Mouse (Mus musculus): ENCODE measurements around the gene Aspdh.
A peak's percentile ranks its signal among the peaks of the same experiment; 100 is the strongest.

Gene Aspdh

DNA sequence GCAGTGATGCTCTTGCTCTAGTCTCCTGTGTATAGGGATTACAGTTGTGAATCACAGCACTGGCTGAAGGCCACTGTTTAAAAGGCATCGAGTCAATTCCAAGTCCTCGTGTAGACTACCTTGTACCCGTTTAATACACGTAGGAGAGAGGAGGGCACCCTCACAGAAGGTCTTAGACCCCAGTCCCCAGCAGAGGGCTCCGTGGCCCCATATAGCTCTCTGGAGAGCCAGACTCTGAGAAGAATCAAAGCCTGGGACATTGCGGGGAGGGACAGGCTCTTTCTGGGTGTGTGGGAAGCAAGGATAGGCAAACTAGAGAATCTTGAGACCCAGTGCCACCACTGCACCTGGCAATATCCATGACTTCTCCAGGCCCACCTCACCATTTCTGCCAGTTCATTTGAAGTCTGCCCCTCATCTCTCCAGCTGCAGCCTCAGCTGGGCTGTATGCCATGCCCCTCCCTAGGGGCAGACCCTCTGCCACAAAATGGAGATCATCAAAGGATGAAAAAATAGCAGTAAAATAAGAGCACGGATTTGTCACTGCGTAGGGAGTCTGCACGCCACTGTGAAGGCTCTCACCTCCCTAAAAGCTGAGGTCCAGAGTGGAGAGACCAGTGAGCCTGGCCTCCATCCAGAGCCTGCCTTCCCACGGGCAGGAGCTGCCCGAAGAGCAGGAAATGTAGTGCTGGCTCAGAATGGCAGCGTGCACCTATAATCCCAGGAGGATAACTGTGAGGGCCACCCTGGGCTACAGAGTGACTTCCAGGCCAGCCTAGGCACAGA is 18.9 kb upstream of the Aspdh start:
- no peak for DNase-seq (ENCODE audit: low spot score)

DNA sequence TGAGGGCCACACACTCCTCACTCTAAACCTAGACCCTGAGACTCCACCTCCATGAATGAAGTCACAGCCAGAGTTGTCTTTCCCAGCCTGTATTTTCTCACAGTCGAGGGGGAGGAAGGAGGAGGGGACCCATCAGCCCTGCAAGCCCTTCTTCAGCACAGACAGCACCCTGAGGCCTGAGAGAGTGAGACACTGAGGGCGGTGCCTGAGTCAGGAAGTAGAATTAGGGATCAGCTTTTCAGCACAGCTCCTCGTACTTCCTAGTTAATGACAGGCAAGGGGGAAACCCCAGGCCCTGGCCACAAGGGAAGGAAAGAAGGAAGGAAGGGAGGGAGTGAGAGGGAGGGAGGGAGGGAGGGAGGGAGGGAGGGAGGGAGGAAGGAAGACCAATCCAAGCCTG is 11.9 kb upstream of the Aspdh start:
- DNase-seq (ENCODE audit: low spot score) = no peak

DNA sequence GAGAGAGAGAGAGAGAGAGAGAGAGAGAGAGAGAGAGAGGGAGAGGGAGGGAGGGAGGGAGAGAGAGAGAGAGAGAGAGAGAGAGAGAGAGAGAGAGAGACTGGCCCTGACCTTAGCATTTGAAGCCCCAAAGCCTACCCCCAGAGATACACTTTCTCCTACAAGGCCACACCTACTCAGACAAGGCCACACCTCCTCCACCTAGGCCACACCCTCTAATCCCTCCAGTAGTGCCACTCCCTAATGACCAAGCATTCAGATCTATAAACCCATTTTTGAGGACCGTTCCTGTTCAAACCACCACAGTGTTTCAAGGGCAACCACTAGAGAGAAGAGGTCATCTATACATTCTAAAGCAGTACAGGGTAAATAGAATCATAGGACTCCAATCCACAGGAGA is 8.9 kb upstream of the Aspdh start:
- DNase-seq (ENCODE audit: low spot score) = no peak

GRCm38 (mm10) chr7:44460067-44460466 is 5.1 kb upstream of the Aspdh start:
- DNase-seq (ENCODE audit: low spot score) = no peak

DNA sequence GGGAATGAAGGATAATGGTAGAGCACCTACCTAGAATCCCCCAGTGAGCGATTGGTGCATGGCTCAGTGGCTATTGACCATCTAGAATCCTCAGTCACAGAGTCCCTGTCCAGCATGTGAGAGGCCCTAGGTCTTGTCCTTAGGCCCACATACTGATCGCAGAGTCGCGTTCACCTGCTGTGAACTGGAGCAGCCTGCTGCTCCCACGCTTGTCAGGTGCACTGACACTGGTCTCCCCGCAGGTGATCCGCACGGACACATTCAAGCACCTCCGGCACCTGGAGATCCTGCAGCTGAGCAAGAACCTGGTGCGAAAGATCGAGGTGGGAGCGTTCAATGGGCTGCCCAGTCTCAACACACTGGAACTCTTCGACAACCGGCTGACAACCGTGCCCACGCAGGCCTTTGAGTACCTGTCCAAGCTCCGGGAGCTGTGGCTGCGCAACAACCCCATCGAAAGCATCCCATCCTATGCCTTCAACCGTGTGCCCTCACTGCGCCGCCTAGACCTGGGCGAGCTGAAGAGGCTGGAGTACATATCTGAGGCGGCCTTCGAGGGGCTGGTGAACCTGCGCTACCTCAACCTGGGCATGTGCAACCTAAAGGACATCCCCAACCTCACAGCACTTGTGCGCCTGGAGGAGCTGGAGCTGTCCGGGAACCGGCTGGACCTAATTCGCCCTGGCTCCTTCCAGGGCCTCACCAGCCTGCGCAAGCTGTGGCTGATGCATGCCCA is 4.3 kb upstream of the Aspdh start:
- DNase-seq (ENCODE audit: low spot score) = no peak

- no peak for DNase-seq (ENCODE audit: low spot score)
Measured at GRCm38 (mm10) chr7:44461503-44462217, 3.5 kb upstream of the Aspdh start.

- DNase-seq (ENCODE audit: low spot score) = no peak
Measured at GRCm38 (mm10) chr7:44462218-44463055, 2.8 kb upstream of the Aspdh start.

DNA sequence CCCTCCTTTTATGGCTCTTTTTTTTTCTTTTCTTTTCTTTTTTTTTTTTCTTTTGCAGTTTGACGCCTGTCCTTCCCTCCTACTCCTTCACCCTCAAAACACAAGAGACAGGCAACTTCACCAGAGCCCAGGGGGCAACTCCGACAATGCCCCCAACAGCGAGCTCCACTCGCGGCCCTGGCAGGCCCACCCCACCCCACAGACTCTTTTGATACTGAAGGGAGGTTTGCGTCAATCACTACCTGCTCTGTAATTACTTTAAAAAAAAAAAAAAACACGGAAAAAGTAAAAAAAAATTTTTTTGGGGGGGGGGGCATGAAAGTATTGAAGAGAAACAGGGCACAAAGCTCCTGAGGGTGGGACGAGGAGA is 2.1 kb upstream of the Aspdh start:
- DNase-seq (ENCODE audit: low spot score) = no peak

GRCm38 (mm10) chr7:44463556-44464225 is 1.5 kb upstream of the Aspdh start:
- no peak for DNase-seq (ENCODE audit: low spot score)

DNA sequence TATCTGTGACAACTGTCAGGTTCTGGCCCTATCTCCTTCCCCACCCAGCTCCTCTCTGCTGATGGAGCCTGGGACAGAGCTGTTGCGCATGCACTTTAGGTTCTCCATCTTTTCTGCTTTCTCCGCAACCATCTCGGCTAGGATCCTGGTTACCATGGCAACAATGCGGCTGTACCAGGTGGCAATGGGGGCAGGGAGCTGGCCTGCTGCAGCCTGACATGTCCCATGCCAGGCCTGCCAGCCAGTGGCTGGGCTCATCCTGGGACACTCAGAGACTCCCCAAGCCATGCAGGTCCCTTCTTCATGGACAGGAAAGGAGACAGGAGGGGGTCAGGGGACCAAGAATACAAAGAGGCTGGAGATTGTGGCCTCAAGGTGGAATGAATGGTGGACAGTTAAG is 680 bp upstream of the Aspdh start:
- no peak for DNase-seq (ENCODE audit: low spot score)

- no peak for DNase-seq (ENCODE audit: low spot score)
Measured at GRCm38 (mm10) chr7:44466006-44466887, 1.1 kb downstream of the Aspdh start.

DNA sequence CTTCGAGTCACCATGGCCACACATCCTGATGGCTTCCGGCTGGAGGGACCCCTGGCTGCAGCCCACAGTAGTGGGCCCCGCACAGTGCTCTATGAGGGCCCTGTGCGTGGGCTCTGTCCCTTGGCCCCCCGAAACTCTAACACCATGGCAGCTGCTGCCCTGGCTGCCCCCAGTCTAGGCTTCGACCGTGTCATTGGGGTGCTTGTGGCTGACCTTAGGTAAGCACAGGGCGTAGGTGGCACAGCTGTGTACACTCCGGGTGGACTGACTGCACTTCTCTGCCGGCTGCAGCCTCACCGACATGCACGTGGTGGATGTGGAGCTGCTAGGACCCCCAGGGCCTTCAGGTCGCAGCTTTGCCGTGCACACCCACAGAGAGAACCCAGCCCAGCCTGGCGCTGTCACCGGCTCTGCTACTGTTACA is 1.7 kb downstream of the Aspdh start:
- no peak for DNase-seq (ENCODE audit: low spot score)

DNA sequence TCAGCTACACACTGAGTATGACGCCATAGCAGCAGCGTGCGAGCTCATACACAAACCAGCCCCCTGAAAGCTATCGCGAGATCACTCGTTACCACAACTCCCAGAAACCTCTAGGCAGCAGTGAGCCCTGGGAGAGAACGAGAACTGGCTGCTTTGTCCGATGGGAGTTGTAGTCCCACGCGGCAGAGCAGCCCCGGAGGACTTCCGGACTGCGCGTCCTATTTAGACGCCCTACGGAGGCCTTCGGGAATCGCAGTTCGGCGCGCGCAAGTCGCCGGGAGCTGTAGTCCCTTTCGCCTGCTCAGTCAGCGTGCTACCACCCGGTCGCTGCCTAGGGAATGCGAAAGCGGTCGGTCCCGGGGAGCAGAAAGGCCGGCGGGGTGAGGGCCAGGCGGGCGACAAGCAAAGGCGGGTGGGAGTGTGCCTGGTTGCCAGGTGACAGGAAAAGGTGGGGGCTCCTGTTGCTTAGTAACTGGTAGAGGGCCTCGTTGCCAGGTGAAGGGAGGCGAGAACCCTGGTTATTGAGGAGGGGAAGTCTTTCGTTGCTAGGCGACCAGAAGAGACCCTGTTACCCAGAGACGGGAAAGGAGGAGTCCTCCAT is 2.7 kb downstream of the Aspdh start, which contains the start of gene Josd2:
Josd2 (plus strand) TSS at position 170 of the 601 bp plus-strand sequence.
- DNase-seq (ENCODE audit: low spot score) = peak; percentile 96

DNA sequence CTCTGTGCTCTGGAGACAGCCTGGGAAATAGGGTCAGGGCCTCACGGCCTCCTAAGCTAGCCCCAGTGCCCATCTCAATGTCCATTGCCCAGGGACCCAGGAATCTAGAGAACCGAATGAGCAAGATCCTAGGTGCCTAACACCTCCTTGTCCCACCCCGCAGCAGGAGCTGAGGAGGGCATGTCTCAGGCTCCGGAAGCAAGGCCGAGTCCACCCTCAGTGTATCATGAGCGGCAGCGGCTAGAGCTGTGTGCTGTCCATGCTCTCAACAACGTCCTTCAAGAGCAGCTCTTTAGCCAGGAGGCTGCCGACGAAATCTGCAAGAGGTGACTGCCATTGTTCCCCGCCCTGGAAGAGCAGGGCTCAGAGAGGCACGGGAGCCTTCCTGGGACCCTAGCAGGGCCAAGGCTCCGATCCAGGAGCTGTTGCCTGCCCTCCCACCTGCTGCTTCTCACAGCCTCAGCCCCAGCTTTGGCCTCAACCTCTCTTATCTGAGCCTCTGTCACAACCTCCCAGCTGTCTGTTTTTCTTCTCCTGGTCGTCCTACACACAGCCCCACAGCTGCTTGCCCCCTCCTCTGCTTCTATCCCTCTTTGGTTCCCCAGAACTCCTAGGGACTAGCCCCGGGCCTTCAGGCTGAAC is 3.6 kb downstream of the Aspdh start:
- no peak for DNase-seq (ENCODE audit: low spot score)

DNA sequence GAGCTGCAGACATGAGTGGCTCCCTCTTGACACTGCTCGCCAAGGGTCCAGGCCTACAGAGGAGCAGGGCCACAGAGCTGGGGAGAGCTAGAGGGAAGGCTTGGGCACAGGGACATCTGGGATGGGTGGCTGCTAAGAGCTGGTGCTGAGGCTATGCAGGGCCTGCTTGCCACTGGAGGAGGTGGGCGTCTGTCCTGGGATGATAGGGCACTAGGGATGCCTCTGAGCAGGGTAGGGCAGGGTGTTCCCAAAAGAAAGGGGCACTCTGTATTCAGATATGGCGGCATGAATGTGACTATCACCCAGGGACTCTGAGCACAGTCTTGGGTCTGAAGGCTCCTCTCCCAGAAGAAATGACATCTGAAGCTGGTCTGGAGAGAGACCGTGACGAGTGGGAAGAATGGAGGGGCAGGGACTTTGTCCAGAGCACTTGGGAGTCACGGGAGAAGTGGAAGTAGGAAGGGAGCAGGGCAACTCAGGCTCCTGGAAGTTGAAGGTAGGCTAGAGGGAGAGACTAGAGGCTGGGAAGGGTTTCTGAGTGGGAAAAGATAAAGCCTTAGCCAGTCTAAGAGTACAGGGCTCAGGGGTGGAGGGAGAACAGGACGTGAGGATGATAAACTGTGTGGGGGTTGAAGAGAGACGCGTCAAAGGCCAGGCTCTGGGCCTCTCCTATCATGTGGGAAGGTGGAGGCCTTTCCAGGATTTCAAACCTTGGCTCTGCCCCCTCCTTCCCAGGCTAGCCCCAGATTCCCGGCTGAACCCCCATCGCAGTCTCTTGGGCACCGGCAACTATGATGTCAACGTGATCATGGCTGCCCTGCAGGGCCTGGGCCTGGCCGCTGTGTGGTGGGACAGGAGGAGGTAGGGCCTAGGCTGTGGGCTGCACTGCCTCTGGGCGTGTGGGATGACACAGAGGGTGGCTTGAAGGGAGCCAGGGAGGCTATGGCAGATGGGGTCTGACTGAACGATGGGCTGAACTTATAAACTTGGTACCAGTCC is 4.8 kb downstream of the Aspdh start:
- DNase-seq (ENCODE audit: low spot score) = no peak

DNA sequence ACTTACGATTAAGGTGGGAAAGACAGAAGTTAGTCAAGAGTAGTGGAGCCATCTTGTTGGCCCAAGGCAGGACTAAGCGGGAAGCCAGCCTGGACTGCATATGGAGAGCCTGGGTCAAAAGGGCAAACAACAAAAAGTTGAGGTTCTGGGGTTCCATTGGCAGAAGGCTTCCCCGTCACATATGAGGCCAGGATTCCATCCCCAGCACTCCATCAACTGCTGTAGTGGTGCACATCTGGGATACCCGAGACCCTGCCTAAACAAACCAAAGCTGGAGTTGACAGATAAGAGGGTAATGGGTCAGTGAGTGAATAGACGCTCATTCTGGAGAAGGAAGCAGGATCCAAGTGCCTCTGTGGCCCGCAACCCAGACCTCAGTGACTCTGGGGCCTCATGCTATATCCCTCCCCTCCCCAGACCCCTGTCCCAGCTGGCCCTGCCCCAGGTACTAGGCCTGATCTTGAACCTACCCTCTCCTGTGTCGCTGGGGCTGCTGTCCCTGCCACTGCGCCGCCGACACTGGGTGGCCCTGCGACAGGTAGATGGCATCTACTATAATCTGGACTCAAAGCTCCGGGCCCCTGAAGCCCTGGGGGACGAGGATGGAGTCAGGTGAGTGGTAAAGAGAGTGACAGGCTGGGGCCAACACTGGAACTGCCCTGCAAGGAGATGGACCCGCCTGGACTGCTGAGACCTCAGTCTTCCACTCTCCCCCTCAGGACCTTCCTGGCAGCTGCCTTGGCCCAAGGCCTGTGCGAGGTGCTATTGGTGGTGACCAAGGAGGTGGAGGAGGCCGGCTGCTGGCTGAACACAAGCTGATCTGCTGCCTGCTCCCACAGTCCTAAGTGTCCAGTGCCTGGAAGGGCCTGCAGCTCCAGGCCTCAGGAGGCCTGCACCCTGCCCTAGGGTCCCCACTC is 5.8 kb downstream of the Aspdh start:
- no peak for DNase-seq (ENCODE audit: low spot score)
